Mouse (Mus musculus) small intestine, adult 2 months (tissue): ENCODE measurements around the gene Atg9b. TPM values are rescaled to one million over a fixed set of nuclear protein-coding genes. Genes with fewer than 3 reads are reported as not detected.

Source experiments
- H3K27ac ChIP-seq: fragments of 200-500 bp; 2 replicates; pipeline ENCODE4 v1.5.1; 2012; ENCODE audit warnings: low read depth, low read length, control low read depth, inconsistent platforms; ENCODE audit not compliant: insufficient read depth
- H3K27me3 ChIP-seq: fragments of 200-500 bp; 2 replicates; pipeline ENCODE4 v1.6.1; 2012; ENCODE audit warnings: mild to moderate bottlenecking, moderate library complexity, low read length, inconsistent platforms; ENCODE audit not compliant: control insufficient read depth, insufficient read depth
- H3K36me3 ChIP-seq: fragments of 200-500 bp; 2 replicates; pipeline ENCODE4 v1.6.1; 2012; ENCODE audit warnings: mild to moderate bottlenecking, low read length, control low read depth, inconsistent platforms; ENCODE audit not compliant: control insufficient read depth, insufficient read depth
- H3K4me1 ChIP-seq: fragments of 200-500 bp; 2 replicates; pipeline ENCODE4 v1.6.1; 2012; ENCODE audit warnings: low read length, inconsistent platforms, mixed read lengths; ENCODE audit not compliant: control insufficient read depth, insufficient read depth, insufficient read length
- H3K4me3 ChIP-seq: fragments of 200-500 bp; 2 replicates; pipeline ENCODE4 v1.5.1; 2012; ENCODE audit warnings: low read depth, mild to moderate bottlenecking, control low read depth, inconsistent platforms, low read length, moderate library complexity
- CTCF ChIP-seq: fragments of 200-500 bp; IDR thresholded peaks from 2 replicates; pipeline ENCODE4 v1.5.1; 2012; ENCODE audit warnings: low read depth, mild to moderate bottlenecking, control low read depth, inconsistent platforms, low read length, moderate library complexity, mixed read lengths; ENCODE audit not compliant: insufficient replicate concordance, insufficient read length; ENCODE audit errors: extremely low read depth
- POLR2A ChIP-seq: fragments of 200-500 bp; IDR thresholded peaks from 2 replicates; pipeline ENCODE4 v1.6.1; 2012; ENCODE audit warnings: low read depth, mild to moderate bottlenecking, control low read depth, inconsistent platforms, low read length, moderate library complexity
- WGBS: fragments of 180-500 bp; shearing (Covaris S2); methylation state at CpG from one replicate; pipeline ENCODE4 v1.1.7; 2018; 5-methylcytosine and 5-hydroxymethylcytosine counted together
- polyA plus RNA-seq: library from polyadenylated mRNA; depleted of rRNA; stranded (reverse); fragments of >200 nt; gene quantifications from 2 replicates; pipeline ENCODE4 v1.2.3, GENCODE M21; 2012

The Atg9b gene
- polyA plus RNA-seq, 1 experiment = 0.43 TPM

- peak overlapping the region; percentile 65 for H3K4me3 ChIP-seq
- 7% methylated on average over 24 of the region's 24 CpGs for WGBS
- H3K36me3 ChIP-seq = no peaks in the 10 kb centered on the region
- TF ChIP-seq CTCF = no peak
- peak overlapping the region; percentile 57 for H3K27ac ChIP-seq
- H3K27me3 ChIP-seq = peaks cover 28% of the 10 kb centered on the region
- H3K4me1 ChIP-seq = peaks cover 17% of the 10 kb centered on the region
These were observed 39.6 kb downstream of the Atg9b start for GRCm38 (mm10) chr5:24352251-24352859.

DNA sequence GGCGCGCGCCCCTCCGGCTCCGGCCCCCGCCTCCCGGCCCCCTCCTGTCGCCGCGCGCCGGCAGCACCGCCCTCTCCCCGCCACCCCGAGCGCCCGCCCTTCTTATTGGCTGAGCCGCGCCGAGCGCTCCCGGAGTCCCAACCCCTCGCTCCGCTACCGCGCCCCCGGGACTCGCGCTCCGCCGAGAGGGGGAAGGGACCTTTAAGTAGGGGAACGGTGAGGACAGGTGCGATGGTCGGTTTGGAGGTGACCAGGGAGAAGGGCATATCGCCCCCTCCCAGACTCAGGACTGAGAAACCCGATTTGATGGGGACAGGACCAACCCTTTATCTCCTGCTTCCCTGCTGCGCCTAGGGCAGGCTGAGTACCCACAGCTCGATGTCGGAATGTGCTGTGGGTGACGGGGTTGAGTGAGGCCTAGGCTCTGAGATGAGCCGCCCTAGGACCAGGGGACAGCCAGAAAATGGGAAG, 40.2 kb downstream of the Atg9b start:
- TF ChIP-seq POLR2A (no peak), CTCF (no peak)
- no peaks in the 10 kb centered on the region for H3K36me3 ChIP-seq
- peak overlapping the region; percentile 65 for H3K4me3 ChIP-seq
- WGBS = 1% methylated on average over 39 of the region's 41 CpGs
- peak overlapping the region; percentile 57 for H3K27ac ChIP-seq
- H3K27me3 ChIP-seq = peaks cover 28% of the 10 kb centered on the region
- peaks cover 17% of the 10 kb centered on the region for H3K4me1 ChIP-seq

GRCm38 (mm10) chr5:24351278-24351677, 40.7 kb downstream of the Atg9b start, which contains the start of gene Kcnh2:
TSS of gene Kcnh2 (minus strand) at chr5:24351604.
- TF ChIP-seq POLR2A (no peak), CTCF (no peak)
- Histone ChIP-seq H3K36me3 (no peaks in the 10 kb centered on the region), H3K27ac (peak within 1 kb of the TSS; percentile 57), H3K27me3 (peaks cover 28% of the 10 kb centered on the region), H3K4me1 (peaks cover 17% of the 10 kb centered on the region), H3K4me3 (peak within 1 kb of the TSS; percentile 65)
- WGBS = under 1% methylated on average over 52 of the region's 53 CpGs

GRCm38 (mm10) chr5:24350531-24351250, 41.3 kb downstream of the Atg9b start:
- peak overlapping the region; percentile 65 for H3K4me3 ChIP-seq
- H3K27me3 ChIP-seq = peaks cover 28% of the 10 kb centered on the region
- 62% methylated on average over 14 of the region's 15 CpGs for WGBS
- no peak for TF ChIP-seq CTCF
- TF ChIP-seq POLR2A = no peak
- H3K4me1 ChIP-seq = peaks cover 17% of the 10 kb centered on the region
- no peak overlapping the region for H3K27ac ChIP-seq
- H3K36me3 ChIP-seq = no peaks in the 10 kb centered on the region

GRCm38 (mm10) chr5:24350073-24350472, 41.9 kb downstream of the Atg9b start:
- H3K4me3 ChIP-seq = peak overlapping the region; percentile 6; the same call in 1 of the 2 replicates
- H3K36me3 ChIP-seq = no peaks in the 10 kb centered on the region
- no peak for TF ChIP-seq CTCF
- no peak for TF ChIP-seq POLR2A
- peaks cover 17% of the 10 kb centered on the region for H3K4me1 ChIP-seq
- 47% methylated on average over 3 of the region's 3 CpGs for WGBS
- H3K27ac ChIP-seq = no peak overlapping the region
- peaks cover 28% of the 10 kb centered on the region for H3K27me3 ChIP-seq

DNA sequence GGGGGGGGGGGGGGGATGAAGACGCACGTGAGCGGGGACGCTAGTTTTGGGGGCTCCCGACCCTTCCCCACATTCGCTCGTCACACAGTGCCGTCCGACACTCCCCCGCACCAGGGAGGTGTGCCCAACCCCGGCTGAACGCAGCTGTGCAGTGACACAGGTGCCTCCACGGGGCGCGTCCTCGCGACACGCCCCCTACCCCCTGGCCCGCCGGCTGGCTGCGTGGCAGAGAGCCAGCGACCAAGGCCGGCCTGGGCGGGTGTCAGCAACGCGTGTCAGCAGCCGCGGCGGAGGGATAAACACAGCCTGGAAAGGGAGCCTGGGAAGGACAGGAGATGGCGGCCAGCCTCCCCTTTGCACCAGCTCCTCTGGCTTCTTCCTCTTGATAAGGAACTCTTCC, 43.4 kb downstream of the Atg9b start:
- Histone ChIP-seq H3K27me3 (peaks cover 27% of the 10 kb centered on the region), H3K4me1 (peaks cover 20% of the 10 kb centered on the region), H3K27ac (peak overlapping the region; percentile 45), H3K36me3 (no peaks in the 10 kb centered on the region), H3K4me3 (peak overlapping the region; percentile 68)
- no peak for TF ChIP-seq CTCF
- no peak for TF ChIP-seq POLR2A
- under 1% methylated on average over 30 of the region's 30 CpGs for WGBS

DNA sequence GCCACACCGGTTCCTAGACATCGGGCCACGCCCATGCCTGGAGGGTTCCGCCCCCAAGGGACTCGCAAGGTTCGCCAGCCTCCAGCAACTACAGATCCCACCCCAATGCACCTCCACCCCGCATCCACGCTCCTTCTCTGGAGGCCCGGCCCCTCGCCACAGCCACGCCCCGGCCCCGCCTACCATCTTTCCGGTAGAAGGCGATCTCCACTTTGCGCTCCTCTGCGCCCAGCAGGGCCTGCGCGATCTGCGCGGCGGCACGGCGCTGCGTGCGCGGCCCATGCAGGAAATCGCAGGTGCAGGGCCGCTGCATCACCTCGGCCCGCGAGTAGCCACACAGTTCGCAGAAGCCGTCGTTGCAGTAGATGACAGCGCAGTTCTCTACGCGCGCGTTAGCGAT, 43.8 kb downstream of the Atg9b start:
- H3K36me3 ChIP-seq = no peaks in the 10 kb centered on the region
- peaks cover 23% of the 10 kb centered on the region for H3K27me3 ChIP-seq
- 0% methylated on average over 41 of the region's 41 CpGs for WGBS
- H3K27ac ChIP-seq = peak overlapping the region; percentile 45
- peaks cover 20% of the 10 kb centered on the region for H3K4me1 ChIP-seq
- peak overlapping the region; percentile 68 for H3K4me3 ChIP-seq
- peak; percentile 45; the same call in 1 of the 2 replicates for TF ChIP-seq POLR2A
- TF ChIP-seq CTCF = no peak
